Mouse (Mus musculus) testis, postnatal 10 days (tissue): ENCODE results near the gene Hnrnpa2b1.
A peak's percentile ranks its signal among the peaks of the same experiment; 100 is the strongest.
"Not testable (repeated sequence)": the region's sequence is repeated elsewhere in the genome, so short reads cannot be mapped to it uniquely, and the experiment has no call there.

Experiments used
- DNase-seq: peaks from one replicate; pipeline ENCODE4 v3.0.0; 2021; ENCODE audit warnings: low spot score

Gene Hnrnpa2b1

GRCm38 (mm10) chr6:51469715-51470310 is at the start of gene Hnrnpa2b1:
Hnrnpa2b1 (minus strand) TSS chr6:51469894.
- peak; percentile 98 for DNase-seq

GRCm38 (mm10) chr6:51514860-51515259 is 45.2 kb upstream of the Hnrnpa2b1 start:
- DNase-seq: no peak

GRCm38 (mm10) chr6:51513745-51514144 is 44.1 kb upstream of the Hnrnpa2b1 start:
- no peak for DNase-seq

GRCm38 (mm10) chr6:51510946-51511345 is 41.3 kb upstream of the Hnrnpa2b1 start:
- no peak for DNase-seq

GRCm38 (mm10) chr6:51510094-51510493 is 40.4 kb upstream of the Hnrnpa2b1 start:
- DNase-seq: peak; percentile 79

- DNase-seq: peak; percentile 90
These were observed 39.3 kb upstream of the Hnrnpa2b1 start for GRCm38 (mm10) chr6:51508750-51509648.

- no peak for DNase-seq
These were observed 37.9 kb upstream of the Hnrnpa2b1 start for GRCm38 (mm10) chr6:51507556-51507955.

- DNase-seq: no peak
These were observed 36.0 kb upstream of the Hnrnpa2b1 start for GRCm38 (mm10) chr6:51505671-51506070.

GRCm38 (mm10) chr6:51497321-51498111 is 27.8 kb upstream of the Hnrnpa2b1 start:
- DNase-seq: no peak

- DNase-seq: no peak
These were observed 20.1 kb upstream of the Hnrnpa2b1 start for GRCm38 (mm10) chr6:51489787-51490186.

- DNase-seq: no peak
These were observed 17.0 kb upstream of the Hnrnpa2b1 start for GRCm38 (mm10) chr6:51486731-51487130.

DNA sequence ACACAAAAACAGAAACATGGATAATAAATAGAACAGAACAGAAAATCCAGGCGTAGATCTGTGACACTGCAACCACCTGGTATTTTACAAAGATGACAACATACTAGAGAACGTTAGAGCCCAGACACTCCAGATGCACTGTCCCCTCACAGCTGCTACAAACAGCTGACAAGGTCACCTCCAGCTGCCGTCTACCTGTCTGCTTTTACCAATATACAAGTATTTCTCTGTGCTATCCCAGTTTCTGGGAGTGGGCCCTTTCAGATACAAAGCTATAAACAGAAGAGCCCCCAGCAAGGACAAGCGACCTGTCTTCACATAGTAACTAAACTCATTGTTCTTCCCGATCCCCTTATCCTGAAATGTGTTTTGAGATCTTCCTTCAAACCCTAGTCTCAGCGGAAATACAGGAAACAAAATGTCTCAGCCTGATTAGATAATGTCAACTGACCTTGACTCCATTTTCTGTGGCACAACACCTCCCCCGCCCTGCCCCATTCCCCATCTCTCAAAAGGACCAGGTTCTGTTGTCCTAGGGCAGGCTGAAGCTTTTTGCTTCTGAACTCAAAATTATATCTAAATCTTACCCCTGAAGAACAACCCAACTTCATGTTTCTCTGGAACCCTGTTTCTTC is 16.5 kb upstream of the Hnrnpa2b1 start:
- DNase-seq: no peak

GRCm38 (mm10) chr6:51485646-51486045 is 16.0 kb upstream of the Hnrnpa2b1 start:
- no peak for DNase-seq

DNA sequence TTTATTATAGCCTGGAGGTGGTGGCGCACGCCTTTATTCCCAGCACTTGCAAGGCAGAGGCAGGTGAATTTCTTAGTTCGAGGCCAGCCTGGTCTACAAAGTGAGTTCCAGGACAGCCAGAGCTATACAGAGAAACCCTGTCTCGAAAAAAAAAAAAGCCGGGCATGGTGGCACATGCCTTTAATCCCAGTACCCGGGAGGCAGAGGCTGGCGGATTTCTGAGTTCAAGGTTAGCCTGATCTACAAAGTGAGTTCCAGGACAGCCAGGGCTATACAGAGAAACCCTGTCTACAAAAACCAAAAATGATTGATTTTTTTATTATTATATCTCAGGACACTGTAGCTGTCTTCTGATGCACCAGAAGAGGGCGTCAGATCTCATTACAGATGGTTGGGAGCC is 14.9 kb upstream of the Hnrnpa2b1 start:
- not testable (repeated sequence) for DNase-seq

DNA sequence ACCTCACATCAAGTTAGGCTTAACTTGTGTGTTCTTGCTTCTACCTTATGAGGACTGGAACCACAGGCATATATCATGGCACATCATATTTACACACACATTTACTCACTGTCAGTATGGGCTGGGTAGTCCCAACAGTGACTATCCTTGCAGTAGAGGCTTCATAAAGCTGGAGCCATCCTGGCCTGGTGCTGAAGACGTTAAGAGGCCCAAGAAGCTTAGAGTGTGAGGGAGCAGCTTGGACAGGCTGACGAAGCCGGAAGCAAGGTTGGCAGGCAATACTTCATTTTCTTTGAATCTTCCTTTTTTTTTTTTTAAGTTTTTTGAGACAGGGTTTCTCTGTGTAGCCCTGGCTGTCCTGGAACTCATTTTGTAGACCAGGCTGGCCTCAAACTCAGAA is 14.2 kb upstream of the Hnrnpa2b1 start:
- DNase-seq: no peak

DNA sequence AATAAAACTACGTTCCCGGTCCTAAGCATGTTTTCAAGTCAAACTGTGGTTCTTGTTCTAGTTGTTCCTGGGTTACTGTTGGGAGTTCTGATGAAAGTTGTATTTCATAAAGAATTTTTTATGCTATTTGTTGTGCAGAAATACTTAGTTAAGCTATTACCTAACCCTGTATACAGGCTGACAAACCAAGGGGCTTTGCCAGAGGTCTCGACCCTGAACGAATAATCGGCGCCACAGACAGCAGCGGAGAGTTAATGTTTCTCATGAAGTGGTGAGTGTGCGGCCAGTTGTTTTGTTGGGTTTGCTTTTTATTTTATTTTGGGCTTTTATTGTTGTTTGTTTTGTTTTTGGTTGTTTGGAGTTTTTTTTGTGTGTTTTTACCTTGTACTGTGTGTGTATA is 11.9 kb upstream of the Hnrnpa2b1 start:
- no peak for DNase-seq

DNA sequence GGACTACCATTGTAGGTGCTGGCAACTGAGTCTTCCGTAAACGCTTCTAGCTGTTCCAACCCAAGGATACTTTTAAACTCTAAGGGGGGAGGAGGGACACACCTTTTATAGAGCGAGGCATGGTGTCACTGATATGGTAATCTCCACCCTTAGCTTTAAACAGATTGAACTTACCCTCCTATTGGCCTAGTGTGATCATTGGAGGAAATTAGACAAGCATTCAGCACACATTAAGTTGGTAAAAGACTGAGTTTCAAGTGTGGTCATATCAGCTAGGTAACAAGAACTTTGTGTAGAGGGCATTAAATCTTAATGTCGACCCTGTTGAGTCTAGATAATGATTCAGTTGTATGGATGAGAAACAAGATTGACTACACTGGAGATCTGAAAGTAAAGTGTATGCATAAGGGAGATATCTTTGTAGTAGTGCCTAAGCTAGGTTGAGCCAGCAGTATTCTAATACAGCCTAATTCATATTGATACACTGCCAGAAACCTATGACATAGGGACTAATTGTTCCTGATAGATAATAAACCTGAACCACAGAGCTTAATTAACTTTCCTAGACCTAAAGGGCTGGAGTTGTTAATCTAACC is 9.5 kb upstream of the Hnrnpa2b1 start:
- no peak for DNase-seq

- DNase-seq: no peak
These were observed 2.5 kb upstream of the Hnrnpa2b1 start for GRCm38 (mm10) chr6:51472213-51472612.

GRCm38 (mm10) chr6:51471782-51472181 is 2.1 kb upstream of the Hnrnpa2b1 start:
- no peak for DNase-seq

GRCm38 (mm10) chr6:51471179-51471505 is 1.4 kb upstream of the Hnrnpa2b1 start:
- no peak for DNase-seq

GRCm38 (mm10) chr6:51470311-51471178 is 851 bp upstream of the Hnrnpa2b1 start, which contains the start of gene Cbx3:
Cbx3 (plus strand) TSS chr6:51470360.
- peak; percentile 92 for DNase-seq
